Comparison of ENCODE assay signal across 9 mouse cellular contexts in the genomic region with DNA sequence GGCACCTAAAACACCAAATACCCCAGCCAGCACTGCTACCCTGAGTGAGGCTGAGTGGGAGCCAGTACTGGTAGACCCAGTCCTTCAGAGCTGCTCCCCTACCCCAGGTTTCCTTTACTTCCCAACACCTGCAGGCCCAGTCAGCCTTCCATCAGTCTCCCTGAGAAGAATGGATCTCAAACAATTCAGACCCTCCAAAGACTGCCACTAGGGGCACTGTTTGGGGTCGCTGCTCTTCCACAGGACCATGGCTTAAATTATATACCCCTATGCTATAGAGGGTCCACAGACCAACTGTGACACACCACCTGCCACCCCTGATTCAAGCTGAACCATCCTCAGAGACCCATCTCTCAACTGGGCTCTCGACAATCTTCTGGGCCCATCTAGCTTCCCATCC. TPM values are rescaled to one million over a fixed set of nuclear protein-coding genes. Genes with fewer than 3 reads are reported as not detected.
DNase-seq lines count a peak whose midpoint lies in the region; ATAC-seq and TF ChIP-seq lines count a peak whose summit lies in the region.
"Had no signal": no experiment of that assay in that cellular context is flagged by ENCODE, and none has a peak within 500 bp of the region (broad histone marks: within the 10 kb centered on the region; RNA-seq: fewer than 3 reads in every experiment).

No protein-coding gene starts in this region.

- H3K27me3 ChIP-seq in thymus, adult 2 months (ENCODE audit: control insufficient read depth, insufficient read depth, low read length), result no peaks in the 10 kb centered on the region
- H3K27me3 ChIP-seq: heart, embryonic 15.5 days had no signal

- no peak for ATAC-seq in CD4-positive, CD25-positive, alpha-beta regulatory T cell, adult 4 months

- H3K36me3 ChIP-seq in thymus, adult 2 months (ENCODE audit: control insufficient read depth, insufficient read depth, low read length), result peaks cover 2% of the 10 kb centered on the region; the same call in 1 of the 2 replicates

- peak; percentile 64 for DNase-seq in CD4-positive, CD25-positive, alpha-beta regulatory T cell, adult 2 months (ENCODE audit: low read depth, low spot score)
- DNase-seq in thymus, adult 2 months, result peak; percentile 35
- DNase-seq in thymus, adult 18-20 months, result no peak
- peak; percentile 44 for DNase-seq in mesoderm, embryonic 11.5 days (ENCODE audit: low read depth, low spot score)
- no peak for DNase-seq in adrenal gland, postnatal 25 days
- DNase-seq in cerebellum, adult 11-12 months, result no peak
- DNase-seq in kidney, adult 11 months, result no peak

- no peak overlapping the region for H3K27ac ChIP-seq in thymus, adult 2 months (ENCODE audit: control insufficient read depth, insufficient read depth, low read length)

- WGBS in thymus, adult 2 months, result 88% methylated on average over 2 of the region's 2 CpGs

- no peak for TF ChIP-seq CTCF in thymus, adult 2 months (IDR thresholded peaks at IDR 0.05; ENCODE audit: borderline replicate concordance, control insufficient read depth, extremely low read depth, insufficient read depth, low read length, poor library complexity)

- no peak for TF ChIP-seq POLR2A in thymus, adult 2 months (IDR thresholded peaks at IDR 0.05; ENCODE audit: control insufficient read depth, extremely low read depth, insufficient read depth, low read length, poor library complexity)

- peaks cover 27% of the 10 kb centered on the region for H3K4me1 ChIP-seq in thymus, adult 2 months (replicated peaks; ENCODE audit: control insufficient read depth, insufficient read depth, low read length)

- no peak overlapping the region for H3K4me3 ChIP-seq in thymus, adult 2 months (ENCODE audit: control insufficient read depth, insufficient read depth, low read length)
- H3K4me3 ChIP-seq: heart, embryonic 15.5 days had no signal

RNA-seq across cellular contexts. Expression of gene Ppp1r37, which starts 3.9 kb away (rescaled TPM):
- polyA plus RNA-seq in CD4-positive, CD25-positive, alpha-beta regulatory T cell, adult 4 months (2017; shearing (Covaris generic)), result 1 to 10 TPM; 1.9 to 2.8 TPM
- polyA plus RNA-seq in thymus, adult 2 months (2012; rRNA removed), result 130 and 137 TPM in 2 replicates
- 74.4 and 81.6 TPM in 2 replicates for total RNA-seq in adrenal gland, postnatal 25 days (2021)

RNA-seq across cellular contexts. Expression of gene Zfp296, which starts 18.1 kb away (rescaled TPM):
- 1 to 10 TPM; 1.7 to 1.9 TPM for polyA plus RNA-seq in CD4-positive, CD25-positive, alpha-beta regulatory T cell, adult 4 months (2017; shearing (Covaris generic))
- polyA plus RNA-seq in thymus, adult 2 months (2012; rRNA removed), result 4.5 and 4.7 TPM in 2 replicates
- total RNA-seq in adrenal gland, postnatal 25 days (2021), result 0.62 and 0.73 TPM in 2 replicates

RNA-seq across cellular contexts. Expression of gene Gemin7, which starts 18.4 kb away (rescaled TPM):
- 100 to 1,000 TPM in 1 of 2 experiments, 10 to 100 TPM in 1; 91.0 to 100 TPM for polyA plus RNA-seq in CD4-positive, CD25-positive, alpha-beta regulatory T cell, adult 4 months (2017; shearing (Covaris generic))
- polyA plus RNA-seq in thymus, adult 2 months (2012; rRNA removed), result 121 and 130 TPM in 2 replicates
- 75.6 and 93.0 TPM in 2 replicates for total RNA-seq in adrenal gland, postnatal 25 days (2021)

RNA-seq across cellular contexts. Expression of gene Nkpd1, which starts 41.3 kb away (rescaled TPM):
- polyA plus RNA-seq in CD4-positive, CD25-positive, alpha-beta regulatory T cell, adult 4 months (2017; shearing (Covaris generic)), result not detected
- 1.1 and 1.2 TPM in 2 replicates for polyA plus RNA-seq in thymus, adult 2 months (2012; rRNA removed)
- total RNA-seq in adrenal gland, postnatal 25 days (2021), result not detected in 2 replicates
- polyA plus RNA-seq: heart, embryonic 15.5 days had no signal

RNA-seq across cellular contexts. Expression of gene Clasrp, which starts 45.3 kb away (rescaled TPM):
- polyA plus RNA-seq in CD4-positive, CD25-positive, alpha-beta regulatory T cell, adult 4 months (2017; shearing (Covaris generic)), result 1 to 10 TPM; 9.0 to 9.4 TPM
- polyA plus RNA-seq in thymus, adult 2 months (2012; rRNA removed), result 240 and 315 TPM in 2 replicates
- 57.4 and 67.6 TPM in 2 replicates for total RNA-seq in adrenal gland, postnatal 25 days (2021)

Comparison
In these comparisons a context has a peak if more than half of its experiments do, and no peak if none do; other contexts are left out.
1. DNase-seq: peak in CD4-positive, CD25-positive, alpha-beta regulatory T cell, adult 2 months (single experiment), thymus, adult 2 months (single experiment) and mesoderm, embryonic 11.5 days (single experiment); none in thymus, adult 18-20 months (0 of 2), adrenal gland, postnatal 25 days (single experiment), cerebellum, adult 11-12 months (single experiment) and kidney, adult 11 months (single experiment).
2. RNA of gene Ppp1r37, which starts 3.9 kb away (polyA plus RNA-seq): 130 to 137 TPM in thymus, adult 2 months; 1.9 to 2.8 TPM in CD4-positive, CD25-positive, alpha-beta regulatory T cell, adult 4 months; every median in the first group is over 10 times any median in the second.